Mouse (Mus musculus) embryonic fibroblast, embryonic 13.5 days (primary cell): ENCODE measurements at regions not wholly inside any gene's neighbourhood (a gene's known extent, or its start where the extent isn't known, plus 50 kb on each side); places are given as distances from the start of the nearest gene placed in this dataset.

Source experiments
- CTCF ChIP-seq: IDR thresholded peaks from 2 replicates; pipeline ENCODE4 v1.5.1; 2011; ENCODE audit warnings: mild to moderate bottlenecking, control low read depth, low read length, moderate library complexity, borderline replicate concordance; ENCODE audit not compliant: insufficient read depth
- POLR2A ChIP-seq: IDR thresholded peaks from 2 replicates; pipeline ENCODE4 v1.6.1; 2011; ENCODE audit warnings: low read depth, mild to moderate bottlenecking, control low read depth, low read length, moderate library complexity

- TF ChIP-seq CTCF, result no peak
- no peak for TF ChIP-seq POLR2A
Observed at GRCm38 (mm10) chr8:67320535-67320934, 203.1 kb upstream of the Nat3 start.
